Mouse (Mus musculus): ENCODE data around the gene Med20.

DNA sequence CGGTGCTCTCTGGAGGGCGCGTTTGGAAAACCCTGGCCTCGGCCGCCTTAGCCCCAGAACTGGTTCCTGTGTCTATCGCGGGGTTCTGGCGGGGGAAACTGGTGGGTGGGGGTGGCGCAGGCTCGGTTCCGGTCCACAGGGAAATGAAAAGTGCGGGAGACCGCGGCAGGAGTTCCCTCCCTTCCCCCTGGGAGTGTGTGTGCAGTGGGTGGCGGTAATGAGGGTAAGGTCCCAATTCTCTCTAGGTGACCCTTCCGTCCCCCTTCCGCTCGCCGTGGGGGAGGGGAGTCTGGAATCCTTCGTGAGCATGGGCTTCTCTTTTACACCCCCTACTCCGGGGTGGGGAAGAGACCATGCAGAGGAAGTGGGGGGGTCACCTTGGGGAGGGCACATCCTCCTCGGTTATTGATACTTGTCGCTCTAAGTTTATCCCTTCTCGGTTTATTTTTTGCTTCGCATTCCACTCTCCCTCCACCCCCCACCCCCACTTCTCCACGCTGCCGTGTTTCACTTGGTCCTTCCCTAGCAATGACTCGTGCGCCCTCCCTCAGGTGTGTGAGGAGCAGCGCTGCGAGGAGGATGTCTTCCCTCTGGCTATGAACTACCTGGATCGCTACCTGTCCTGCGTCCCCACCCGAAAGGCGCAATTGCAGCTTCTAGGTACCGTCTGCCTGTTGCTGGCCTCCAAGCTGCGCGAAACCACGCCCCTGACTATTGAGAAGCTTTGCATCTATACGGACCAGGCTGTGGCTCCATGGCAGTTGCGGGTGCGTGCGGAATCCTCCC, 17.0 kb upstream of the Med20 start:
- TF ChIP-seq CTCF (IDR thresholded peaks at IDR 0.05; ENCODE audit: control insufficient read depth, insufficient read depth, insufficient read length) = no peak
- TF ChIP-seq MYOD1 (IDR thresholded peaks at IDR 0.05; ENCODE audit: control insufficient read depth, insufficient read length, low read depth) = no peak
- TF ChIP-seq CEBPB (IDR thresholded peaks at IDR 0.05; ENCODE audit: low read depth) = no peak
- TF ChIP-seq MAX (IDR thresholded peaks at IDR 0.05) = no peak
